Mouse (Mus musculus): ENCODE data around the gene Cryab.

- TF ChIP-seq CTCF (IDR thresholded peaks at IDR 0.05; ENCODE audit: extremely low read depth, insufficient read depth, low read length) (no peak), POLR2A (IDR thresholded peaks at IDR 0.05; ENCODE audit: extremely low read depth, insufficient read depth, low read length) (peak; percentile 21; the same call in 1 of the 2 replicates)
These were observed 23.0 kb upstream of the Cryab start for GRCm38 (mm10) chr9:50727925-50728651.
